26 mouse cellular contexts compared by ENCODE assay signal in genomic region chr3:116310033-116310432, GRCm38 (mm10). TPM values are rescaled to one million over a fixed set of nuclear protein-coding genes. Genes with fewer than 3 reads are reported as not detected.
DNase-seq lines count a peak whose midpoint lies in the region; ATAC-seq and TF ChIP-seq lines count a peak whose summit lies in the region.
"Had no signal": no experiment of that assay in that cellular context is flagged by ENCODE, and none has a peak within 500 bp of the region (broad histone marks: within the 10 kb centered on the region; RNA-seq: fewer than 3 reads in every experiment).

No protein-coding gene starts in this region.

- no peak overlapping the region for H3K9ac ChIP-seq in forebrain, postnatal 0 days
- no peak overlapping the region for H3K9ac ChIP-seq in forebrain, embryonic 11.5 days (ENCODE audit: low read length)
- H3K9ac ChIP-seq in midbrain, embryonic 16.5 days (ENCODE audit: low read depth, low read length) = no peak overlapping the region
- H3K9ac ChIP-seq in midbrain, embryonic 13.5 days (replicated peaks) = no peak overlapping the region
- no peak overlapping the region for H3K9ac ChIP-seq in midbrain, postnatal 0 days (replicated peaks; ENCODE audit: low read length, poor library complexity, severe bottlenecking)
- H3K9ac ChIP-seq: heart, embryonic 13.5 days; hindbrain, embryonic 12.5 days; hindbrain, embryonic 15.5 days had no signal

- no peak overlapping the region for H3K4me2 ChIP-seq in forebrain, postnatal 0 days (ENCODE audit: low read depth)
- H3K4me2 ChIP-seq in forebrain, embryonic 11.5 days (ENCODE audit: low read depth, low read length, severe bottlenecking) = no peak overlapping the region
- H3K4me2 ChIP-seq in midbrain, embryonic 16.5 days (ENCODE audit: low read length) = no peak overlapping the region
- H3K4me2 ChIP-seq in midbrain, embryonic 13.5 days (replicated peaks) = no peak overlapping the region
- no peak overlapping the region for H3K4me2 ChIP-seq in midbrain, postnatal 0 days (ENCODE audit: low read depth, low read length, poor library complexity, severe bottlenecking)
- H3K4me2 ChIP-seq: heart, embryonic 13.5 days; hindbrain, embryonic 12.5 days; hindbrain, embryonic 15.5 days had no signal

- no peaks in the 10 kb centered on the region for H3K4me1 ChIP-seq in forebrain, postnatal 0 days (ENCODE audit: insufficient read depth)
- no peaks in the 10 kb centered on the region for H3K4me1 ChIP-seq in forebrain, embryonic 11.5 days (replicated peaks; ENCODE audit: control insufficient read depth, insufficient read depth, low read length)
- H3K4me1 ChIP-seq in midbrain, embryonic 16.5 days (ENCODE audit: control insufficient read depth, insufficient read depth, low read length) = no peaks in the 10 kb centered on the region; the same call in 1 of the 2 replicates
- H3K4me1 ChIP-seq in midbrain, embryonic 13.5 days (replicated peaks) = no peaks in the 10 kb centered on the region
- 0 out of 2 replicates have a peak, but pooled peaks cover 3% of the 10 kb centered on the region for H3K4me1 ChIP-seq in midbrain, postnatal 0 days (ENCODE audit: insufficient read depth, low read length)
- no peaks in the 10 kb centered on the region for H3K4me1 ChIP-seq in hindbrain, embryonic 10.5 days (replicated peaks)
- H3K4me1 ChIP-seq: forebrain, embryonic 10.5 days; hindbrain, embryonic 12.5 days; hindbrain, embryonic 15.5 days had no signal

- no peaks in the 10 kb centered on the region for H3K9me3 ChIP-seq in forebrain, postnatal 0 days (ENCODE audit: low read length)
- no peaks in the 10 kb centered on the region for H3K9me3 ChIP-seq in forebrain, embryonic 11.5 days (ENCODE audit: control insufficient read depth, low read length)
- 0 out of 2 replicates have a peak, but pooled peaks cover 2% of the 10 kb centered on the region for H3K9me3 ChIP-seq in midbrain, embryonic 16.5 days (replicated peaks; ENCODE audit: control insufficient read depth, low read length, poor library complexity, severe bottlenecking)
- no peaks in the 10 kb centered on the region for H3K9me3 ChIP-seq in midbrain, embryonic 13.5 days
- no peaks in the 10 kb centered on the region for H3K9me3 ChIP-seq in midbrain, postnatal 0 days (ENCODE audit: low read length)
- no peaks in the 10 kb centered on the region for H3K9me3 ChIP-seq in hindbrain, embryonic 10.5 days
- H3K9me3 ChIP-seq: forebrain, embryonic 10.5 days; heart, embryonic 10.5 days; heart, embryonic 13.5 days; hindbrain, embryonic 12.5 days; hindbrain, embryonic 15.5 days had no signal

- no peak overlapping the region for H3K4me3 ChIP-seq in forebrain, postnatal 0 days (ENCODE audit: low read depth, low read length)
- no peak overlapping the region for H3K4me3 ChIP-seq in forebrain, embryonic 11.5 days (ENCODE audit: low read depth, low read length)
- no peak overlapping the region for H3K4me3 ChIP-seq in midbrain, embryonic 16.5 days (ENCODE audit: low read depth, low read length)
- H3K4me3 ChIP-seq in midbrain, embryonic 13.5 days (replicated peaks) = no peak overlapping the region
- H3K4me3 ChIP-seq in midbrain, postnatal 0 days (ENCODE audit: low read depth, low read length) = no peak overlapping the region
- H3K4me3 ChIP-seq in hindbrain, embryonic 10.5 days = no peak overlapping the region
- H3K4me3 ChIP-seq: forebrain, embryonic 10.5 days; heart, adult 2 months; heart, embryonic 10.5 days; heart, embryonic 13.5 days; hindbrain, embryonic 12.5 days; hindbrain, embryonic 15.5 days had no signal

- H3K36me3 ChIP-seq in forebrain, postnatal 0 days (ENCODE audit: insufficient read depth) = no peaks in the 10 kb centered on the region
- H3K36me3 ChIP-seq in forebrain, embryonic 11.5 days (ENCODE audit: control insufficient read depth, insufficient read depth, low read length) = no peaks in the 10 kb centered on the region; the same call in 1 of the 2 replicates
- no peaks in the 10 kb centered on the region for H3K36me3 ChIP-seq in midbrain, embryonic 16.5 days (ENCODE audit: control insufficient read depth, insufficient read depth, low read length)
- H3K36me3 ChIP-seq in midbrain, embryonic 13.5 days = peaks cover 16% of the 10 kb centered on the region; the same call in 1 of the 2 replicates
- H3K36me3 ChIP-seq in midbrain, postnatal 0 days (ENCODE audit: insufficient read depth, low read length) = no peaks in the 10 kb centered on the region
- peaks cover 66% of the 10 kb centered on the region for H3K36me3 ChIP-seq in hindbrain, embryonic 10.5 days

- peak; percentile 37 for DNase-seq in forebrain, postnatal 0 days
- no peak for DNase-seq in forebrain, embryonic 11.5 days (ENCODE audit: low spot score)
- DNase-seq in midbrain, postnatal 0 days (ENCODE audit: low spot score) = no peak
- no peak for DNase-seq in hindbrain, embryonic 10.5 days (ENCODE audit: low spot score)
- DNase-seq: adrenal gland, adult 2 months; adrenal gland, postnatal 14 days; cerebellum, adult 18-20 months; cerebellum, adult 9-10 months; cerebellum, postnatal 14 days; gastrocnemius, postnatal 10 days; gastrocnemius, postnatal 36 days; heart, adult 2 months; heart, postnatal 14 days; heart, postnatal 4 days had no signal

- no peaks in the 10 kb centered on the region for H3K27me3 ChIP-seq in forebrain, postnatal 0 days (ENCODE audit: insufficient read depth, low read length)
- no peaks in the 10 kb centered on the region for H3K27me3 ChIP-seq in forebrain, embryonic 11.5 days (ENCODE audit: control insufficient read depth, insufficient read depth, low read length)
- no peaks in the 10 kb centered on the region for H3K27me3 ChIP-seq in midbrain, embryonic 16.5 days (ENCODE audit: control insufficient read depth, insufficient read depth, low read depth, low read length)
- H3K27me3 ChIP-seq in midbrain, embryonic 13.5 days = no peaks in the 10 kb centered on the region
- H3K27me3 ChIP-seq in midbrain, postnatal 0 days (ENCODE audit: insufficient read depth, low read length) = no peaks in the 10 kb centered on the region
- H3K27me3 ChIP-seq in hindbrain, embryonic 10.5 days (ENCODE audit: insufficient read depth, poor library complexity, severe bottlenecking) = no peaks in the 10 kb centered on the region
- H3K27me3 ChIP-seq: heart, embryonic 13.5 days; hindbrain, embryonic 12.5 days; hindbrain, embryonic 15.5 days had no signal

- TF ChIP-seq CTCF in forebrain, postnatal 0 days (IDR thresholded peaks at IDR 0.05; ENCODE audit: low read depth) = no peak
- no peak for TF ChIP-seq CTCF in midbrain, postnatal 0 days (IDR thresholded peaks at IDR 0.05)

- peak overlapping the region; percentile 66 for H3K27ac ChIP-seq in forebrain, postnatal 0 days (ENCODE audit: low read depth, low read length)
- H3K27ac ChIP-seq in forebrain, embryonic 11.5 days (ENCODE audit: low read depth, low read length) = no peak overlapping the region
- H3K27ac ChIP-seq in midbrain, embryonic 16.5 days (ENCODE audit: low read length) = no peak overlapping the region
- H3K27ac ChIP-seq in midbrain, embryonic 13.5 days = no peak overlapping the region
- H3K27ac ChIP-seq in midbrain, postnatal 0 days (ENCODE audit: low read depth, low read length) = no peak overlapping the region
- H3K27ac ChIP-seq in hindbrain, embryonic 10.5 days = no peak overlapping the region
- H3K27ac ChIP-seq: forebrain, embryonic 10.5 days; heart, adult 2 months; heart, embryonic 10.5 days; heart, embryonic 13.5 days; hindbrain, embryonic 12.5 days; hindbrain, embryonic 15.5 days had no signal

- 81% methylated on average over 10 of the region's 10 CpGs for WGBS in forebrain, postnatal 0 days
- WGBS in forebrain, embryonic 11.5 days = 94% methylated on average over 10 of the region's 10 CpGs
- 80% methylated on average over 10 of the region's 10 CpGs for WGBS in midbrain, embryonic 16.5 days
- 87% methylated on average over 10 of the region's 10 CpGs for whole genome bisulfite sequencing in midbrain, embryonic 13.5 days
- WGBS in midbrain, postnatal 0 days = 69% methylated on average over 10 of the region's 10 CpGs
- WGBS in hindbrain, embryonic 10.5 days = 94% methylated on average over 10 of the region's 10 CpGs

- ATAC-seq in forebrain, postnatal 0 days = peak; percentile 77; the same call in 1 of the 2 replicates
- ATAC-seq in forebrain, embryonic 11.5 days (replicated peaks; ENCODE audit: low FRiP score) = no peak
- ATAC-seq in midbrain, embryonic 16.5 days = peak; percentile 74
- ATAC-seq in midbrain, embryonic 13.5 days = no peak
- ATAC-seq in midbrain, postnatal 0 days (ENCODE audit: low FRiP score) = peak; percentile 70
- ATAC-seq: CD4-positive, CD25-positive, alpha-beta regulatory T cell, adult 4 months had no signal

RNA-seq across cellular contexts. Expression of gene Gpr88, which starts 56.7 kb away (rescaled TPM):
- total RNA-seq in forebrain, postnatal 0 days (2014; rRNA removed) = 33.6 and 54.7 TPM in 2 replicates
- polyA plus RNA-seq in forebrain, postnatal 0 days (2015; fragmentation: Nextera tagmentation; extraction: Ambion mirVana) = 15.2 and 20.5 TPM in 2 replicates
- 0.21 and 0.93 TPM in 2 replicates for polyA plus RNA-seq in forebrain, embryonic 11.5 days (2014; fragmentation: Nextera tagmentation; extraction: Ambion mirVana)
- polyA plus RNA-seq in midbrain, embryonic 16.5 days (2015; fragmentation: Nextera tagmentation; extraction: Ambion mirVana) = 2.6 and 2.7 TPM in 2 replicates
- polyA plus RNA-seq in midbrain, embryonic 13.5 days (2015; fragmentation: Nextera tagmentation; extraction: Ambion mirVana) = 1.5 and 1.7 TPM in 2 replicates
- 8.9 and 9.1 TPM in 2 replicates for total RNA-seq in midbrain, postnatal 0 days (2014; rRNA removed)
- polyA plus RNA-seq in midbrain, postnatal 0 days (2015; fragmentation: Nextera tagmentation; extraction: Ambion mirVana) = 2.2 and 2.5 TPM in 2 replicates
- polyA plus RNA-seq in hindbrain, embryonic 10.5 days (2016; fragmentation: Nextera tagmentation; extraction: Ambion mirVana) = 0.49 and 0.77 TPM in 2 replicates
- total RNA-seq: gastrocnemius, adult 18-20 months; gastrocnemius, postnatal 36 days; granulocyte monocyte progenitor cell, adult 5-6 weeks; MEL had no signal
- polyA plus RNA-seq: C2C12; CD4-positive, CD25-positive, alpha-beta regulatory T cell, adult 4 months; forebrain, embryonic 10.5 days had no signal

Comparison
In these comparisons a context has a peak if more than half of its experiments do, and no peak if none do; other contexts are left out.
1. ATAC-seq: peak in forebrain, postnatal 0 days (single experiment), midbrain, embryonic 16.5 days (single experiment) and midbrain, postnatal 0 days (single experiment); none in forebrain, embryonic 11.5 days (single experiment) and midbrain, embryonic 13.5 days (single experiment).